Mouse (Mus musculus) thymus, postnatal 0 days (tissue): ENCODE data around the gene Olfr503. TPM values are rescaled to one million over a fixed set of nuclear protein-coding genes. Genes with fewer than 3 reads are reported as not detected.
"Not testable (repeated sequence)": the region's sequence is repeated elsewhere in the genome, so short reads cannot be mapped to it uniquely, and the experiment has no call there.

Experiments
- DNase-seq: peaks from one replicate; pipeline ENCODE4 v3.0.0-alpha.2; 2015; ENCODE audit warnings: low spot score
- polyA plus RNA-seq: library from polyadenylated mRNA; unstranded; fragments of >200 nt; fragmentation: Nextera tagmentation; extraction: Ambion mirVana; gene quantifications from 2 replicates; pipeline ENCODE4 v1.2.1, GENCODE M21; 2015

Olfr503 gene
- polyA plus RNA-seq, result not detected in 2 replicates

DNA sequence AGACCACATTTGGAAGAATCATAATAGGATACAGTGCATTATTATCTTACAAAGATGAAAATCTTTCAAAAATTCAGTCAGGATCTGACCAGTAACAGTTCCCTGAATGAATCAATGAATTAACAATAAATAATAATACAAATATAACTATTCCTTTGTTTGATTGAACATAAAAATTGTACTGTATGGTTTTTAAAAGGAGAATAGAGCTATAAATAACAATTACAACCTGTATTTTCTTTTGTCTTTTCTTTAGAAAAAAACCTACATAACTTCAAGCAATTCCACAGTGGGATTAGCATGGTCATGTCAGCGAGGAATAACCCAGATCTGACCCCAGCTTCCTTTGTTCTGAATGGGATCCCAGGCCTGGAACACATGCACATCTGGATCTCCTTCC, at the start of gene Olfr503:
Olfr503 (plus strand) TSS at position 301 of the 400 bp plus-strand sequence.
- not testable (repeated sequence) for DNase-seq

GRCm38 (mm10) chr7:108524965-108525364, 19.4 kb upstream of the Olfr503 start, which contains the start of gene Olfr502:
Olfr502 (minus strand) TSS chr7:108525065.
- DNase-seq, result no peak

DNA sequence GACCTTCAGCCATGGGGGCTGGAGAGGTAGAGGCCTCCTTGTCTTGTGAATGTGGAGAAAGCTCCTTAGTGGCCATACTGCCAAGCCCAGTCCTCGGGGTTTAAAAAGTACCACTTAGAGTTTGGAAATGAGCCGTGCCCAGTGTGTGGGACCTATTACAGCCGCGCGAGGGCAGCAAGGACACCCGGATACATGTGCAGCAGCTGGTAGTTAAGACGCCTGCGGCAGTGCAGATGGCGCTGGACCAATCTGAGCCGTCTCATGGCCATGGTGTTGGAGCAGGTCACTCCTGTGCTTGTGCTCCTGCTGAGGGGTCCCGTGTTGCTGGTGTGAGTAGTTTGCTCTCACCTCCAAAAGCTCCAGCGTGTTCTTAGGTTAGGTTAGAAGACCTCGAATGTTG, 1.9 kb upstream of the Olfr503 start:
- no peak for DNase-seq

- DNase-seq, result no peak
These were observed 21.4 kb downstream of the Olfr503 start, which contains the start of gene Olfr504 for GRCm38 (mm10) chr7:108565693-108566092. Olfr504 (minus strand) TSS chr7:108565793.

- DNase-seq, result no peak
These were observed 45.5 kb downstream of the Olfr503 start for GRCm38 (mm10) chr7:108589797-108590196.

Other genes with a start within 250 kb of the Olfr503 start
- gene Olfr491, start 231.1 kb upstream of the Olfr503 start, polyA plus RNA-seq, result not detected in 2 replicates
- not detected in 2 replicates for gene Olfr492, start 220.9 kb upstream of the Olfr503 start, polyA plus RNA-seq
- gene Olfr493, start 197.5 kb upstream of the Olfr503 start, polyA plus RNA-seq, result not detected in 2 replicates
- gene Olfr494, start 179.2 kb upstream of the Olfr503 start, polyA plus RNA-seq, result not detected in 2 replicates
- gene Olfr495, start 151.4 kb upstream of the Olfr503 start, polyA plus RNA-seq, result not detected in 2 replicates
- gene Olfr497, start 124.1 kb upstream of the Olfr503 start, polyA plus RNA-seq, result not detected in 2 replicates
- not detected in 2 replicates for gene Olfr498, start 79.2 kb upstream of the Olfr503 start, polyA plus RNA-seq
- not detected in 2 replicates for gene Olfr502, start 19.5 kb upstream of the Olfr503 start, polyA plus RNA-seq
- gene Olfr504, start 21.3 kb downstream of the Olfr503 start, polyA plus RNA-seq, result not detected in 2 replicates
- gene Olfr506, start 66.3 kb downstream of the Olfr503 start, polyA plus RNA-seq, result not detected in 2 replicates
- not detected in 2 replicates for gene Olfr507, start 77.3 kb downstream of the Olfr503 start, polyA plus RNA-seq
- not detected in 2 replicates for gene Olfr508, start 85.5 kb downstream of the Olfr503 start, polyA plus RNA-seq
- gene Olfr509, start 107.4 kb downstream of the Olfr503 start, polyA plus RNA-seq, result not detected in 2 replicates
- not detected in 2 replicates for gene Olfr510, start 121.9 kb downstream of the Olfr503 start, polyA plus RNA-seq
- gene Olfr512, start 168.8 kb downstream of the Olfr503 start, polyA plus RNA-seq, result not detected in 2 replicates
- not detected in 2 replicates for gene Olfr513, start 206.4 kb downstream of the Olfr503 start, polyA plus RNA-seq